Mouse (Mus musculus): ENCODE results near the gene Dbn1.
"Not testable (repeated sequence)": the region's sequence is repeated elsewhere in the genome, so short reads cannot be mapped to it uniquely, and the experiment has no call there.

Dbn1 gene

GRCm38 (mm10) chr13:55451785-55452549 is 35.9 kb downstream of the Dbn1 start:
- in situ Hi-C loops (cut with MboI, MseI): no loop called here

GRCm38 (mm10) chr13:55451296-55451695 is 36.6 kb downstream of the Dbn1 start:
- in situ Hi-C loops (cut with MboI, MseI): no loop called here

GRCm38 (mm10) chr13:55450511-55450980 is 37.4 kb downstream of the Dbn1 start:
- in situ Hi-C loops (cut with MboI, MseI): no loop called here

- in situ Hi-C loops (cut with MboI, MseI): no loop called here
These were observed 38.1 kb downstream of the Dbn1 start for GRCm38 (mm10) chr13:55449679-55450441.

- in situ Hi-C loops (cut with MboI, MseI): no loop called here
These were observed 38.7 kb downstream of the Dbn1 start for GRCm38 (mm10) chr13:55449205-55449604.

GRCm38 (mm10) chr13:55448131-55448530 is 39.8 kb downstream of the Dbn1 start:
- in situ Hi-C loops (cut with MboI, MseI): no loop called here

- in situ Hi-C loops (cut with MboI, MseI): no loop called here
These were observed 40.4 kb downstream of the Dbn1 start for GRCm38 (mm10) chr13:55447543-55447943.

- in situ Hi-C loops (cut with MboI, MseI): no loop called here
These were observed 41.3 kb downstream of the Dbn1 start for GRCm38 (mm10) chr13:55446483-55447105.

GRCm38 (mm10) chr13:55445361-55446091 is 42.4 kb downstream of the Dbn1 start:
- in situ Hi-C loops (cut with MboI, MseI): no loop called here

- in situ Hi-C loops (cut with MboI, MseI): no loop called here
These were observed 43.0 kb downstream of the Dbn1 start, which contains the start of gene Grk6 for GRCm38 (mm10) chr13:55444937-55445315. TSS of gene Grk6 (plus strand) at chr13:55445072.

GRCm38 (mm10) chr13:55444286-55444936 is 43.5 kb downstream of the Dbn1 start:
- in situ Hi-C loops (cut with MboI, MseI): no loop called here

- in situ Hi-C loops (cut with MboI, MseI): no loop called here
These were observed 44.1 kb downstream of the Dbn1 start for GRCm38 (mm10) chr13:55443799-55444285.

GRCm38 (mm10) chr13:55437111-55437629 is 50.7 kb downstream of the Dbn1 start:
- in situ Hi-C loops (cut with MboI, MseI): not testable (repeated sequence)

- in situ Hi-C loops (cut with MboI, MseI): no loop called here
These were observed 55.8 kb downstream of the Dbn1 start for GRCm38 (mm10) chr13:55431889-55432685.

GRCm38 (mm10) chr13:55430566-55430965 is 57.3 kb downstream of the Dbn1 start:
- in situ Hi-C loops (cut with MboI, MseI): no loop called here

GRCm38 (mm10) chr13:55429226-55429888 is 58.6 kb downstream of the Dbn1 start:
- in situ Hi-C loops (cut with MboI, MseI): no loop called here

GRCm38 (mm10) chr13:55426613-55427012 is 61.3 kb downstream of the Dbn1 start, which contains the start of gene F12:
TSS of gene F12 (minus strand) at chr13:55426793.
- in situ Hi-C loops (cut with MboI, MseI): no loop called here

Data from regulatory T cell (primary cell).